Mouse (Mus musculus) cortical plate, adult 2 months (tissue): ENCODE data around the gene Dhx33. TPM values are rescaled to one million over a fixed set of nuclear protein-coding genes. Genes with fewer than 3 reads are reported as not detected.

Experiments
- H3K27ac ChIP-seq: fragments of 200-500 bp; 2 replicates; pipeline ENCODE4 v1.5.1; 2012; ENCODE audit warnings: low read length, control low read depth, inconsistent platforms; ENCODE audit not compliant: insufficient read depth
- H3K4me1 ChIP-seq: fragments of 200-500 bp; 2 replicates; pipeline ENCODE4 v1.6.1; 2011; ENCODE audit warnings: low read length; ENCODE audit not compliant: control insufficient read depth, insufficient read depth
- H3K4me3 ChIP-seq: fragments of 200-500 bp; 2 replicates; pipeline ENCODE4 v1.5.1; 2011; ENCODE audit warnings: mild to moderate bottlenecking, low read length, control low read depth; ENCODE audit not compliant: insufficient read depth
- CTCF ChIP-seq: fragments of 200-500 bp; IDR thresholded peaks from 2 replicates; pipeline ENCODE4 v1.5.1; 2011; ENCODE audit warnings: mild to moderate bottlenecking, control low read depth, low read length; ENCODE audit not compliant: insufficient read depth; ENCODE audit errors: extremely low read depth
- POLR2A ChIP-seq: fragments of 200-500 bp; IDR thresholded peaks from 2 replicates; pipeline ENCODE4 v1.6.1; 2011; ENCODE audit warnings: mild to moderate bottlenecking, low read length, control low read depth; ENCODE audit not compliant: insufficient read depth; ENCODE audit errors: extremely low read depth
- polyA plus RNA-seq: library from polyadenylated mRNA; depleted of rRNA; stranded (reverse); fragments of >200 nt; gene quantifications from 2 replicates; pipeline ENCODE4 v1.2.3, GENCODE M21; 2012; rRNA removed

Dhx33 gene
- polyA plus RNA-seq, 1 experiment: 24.8 TPM

DNA sequence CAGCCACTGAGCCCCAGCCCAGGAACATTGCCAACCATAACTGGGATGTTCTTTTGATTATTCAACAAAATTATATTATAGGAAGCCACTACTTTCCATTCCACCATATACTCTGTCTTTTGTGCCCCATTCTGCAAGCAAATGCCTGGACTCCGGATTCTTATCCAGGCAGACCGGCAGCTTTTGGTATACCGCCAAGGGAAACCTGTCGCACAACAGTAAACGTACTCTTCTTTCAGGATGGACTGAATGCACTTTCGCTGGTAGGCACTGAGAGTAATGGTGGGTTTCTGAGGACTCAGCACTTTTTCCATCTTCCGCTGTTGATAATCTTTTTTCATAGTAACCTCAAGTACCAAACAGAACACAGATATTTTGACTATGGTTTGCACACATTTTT is 60.6 kb downstream of the Dhx33 start:
- H3K4me3 ChIP-seq: no peak overlapping the region
- TF ChIP-seq POLR2A (no peak), CTCF (no peak)

DNA sequence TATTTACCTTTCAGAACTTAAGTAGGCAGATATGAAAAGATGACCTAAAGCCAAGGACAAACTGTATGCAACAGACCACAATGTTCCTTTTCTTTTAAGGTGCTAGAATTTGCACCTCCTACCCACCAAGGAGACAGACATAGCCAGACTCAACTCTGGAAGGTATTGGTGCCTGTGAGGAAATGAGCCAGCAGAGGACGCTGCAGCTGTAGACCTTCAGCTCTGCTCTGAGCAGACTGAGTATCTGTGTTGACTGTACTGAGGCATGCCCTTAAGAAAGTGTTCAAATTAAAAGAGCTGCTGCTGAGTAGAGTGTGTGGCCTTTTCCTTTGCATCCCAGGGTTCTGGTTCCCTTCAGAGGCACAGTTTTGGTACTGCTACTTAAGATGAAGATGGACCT is 61.6 kb downstream of the Dhx33 start:
- H3K4me1 ChIP-seq: peaks cover 2% of the 10 kb centered on the region; the same call in 1 of the 2 replicates
- TF ChIP-seq CTCF: 0 out of 2 replicates have a peak, but pooled peaks have one; percentile 24
- no peak for TF ChIP-seq POLR2A
- no peak overlapping the region for H3K4me3 ChIP-seq
- H3K27ac ChIP-seq: no peak overlapping the region

More for the DNA sequence above, 60.6 kb downstream of the Dhx33 start:
- Histone ChIP-seq H3K4me1 (peaks cover 2% of the 10 kb centered on the region; the same call in 1 of the 2 replicates), H3K27ac (no peak overlapping the region)

DNA sequence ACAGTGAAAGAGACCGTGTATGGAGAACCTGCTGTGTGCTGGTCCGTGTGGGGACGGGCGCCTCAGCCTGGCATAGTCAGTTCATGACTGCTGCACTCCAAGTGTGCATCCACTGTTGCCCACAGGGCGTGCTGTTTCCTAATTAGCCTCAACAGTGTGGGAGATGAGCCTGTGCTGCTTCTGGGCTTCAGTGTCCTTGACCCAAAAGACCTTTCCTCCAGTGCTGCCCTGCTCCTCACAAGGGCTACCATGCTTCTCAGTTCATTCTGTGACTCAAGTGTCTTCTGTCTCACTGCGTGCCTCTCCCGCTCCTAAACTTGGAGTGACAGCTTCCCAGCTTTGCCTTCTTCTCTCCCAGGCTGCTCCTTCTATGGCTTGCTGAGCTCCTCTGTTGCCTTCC is 68.9 kb downstream of the Dhx33 start:
- Histone ChIP-seq H3K27ac (no peak overlapping the region), H3K4me1 (no peaks in the 10 kb centered on the region), H3K4me3 (no peak overlapping the region)
- no peak for TF ChIP-seq CTCF
- TF ChIP-seq POLR2A: no peak

Other genes starting within 250 kb of the Dhx33 start
- gene Zfp3, start 240.2 kb downstream of the Dhx33 start, polyA plus RNA-seq: 8.0 and 8.9 TPM in 2 replicates
- 0.11 and 0.15 TPM in 2 replicates for gene Scimp, start 191.9 kb downstream of the Dhx33 start, polyA plus RNA-seq
- 40.7 and 41.7 TPM in 2 replicates for gene Rabep1, start 159.7 kb downstream of the Dhx33 start, polyA plus RNA-seq
- gene Nup88, start 34.5 kb downstream of the Dhx33 start, polyA plus RNA-seq: 75.0 and 82.4 TPM in 2 replicates
- gene Rpain, start 34.2 kb downstream of the Dhx33 start, polyA plus RNA-seq: 58.0 and 65.4 TPM in 2 replicates
- gene C1qbp, start 21.4 kb downstream of the Dhx33 start, polyA plus RNA-seq: 83.1 and 83.2 TPM in 2 replicates
- 10.6 and 11.5 TPM in 2 replicates for gene Mis12, start 15.2 kb upstream of the Dhx33 start, polyA plus RNA-seq
- gene Derl2, start 15.4 kb upstream of the Dhx33 start, polyA plus RNA-seq: 17.6 and 17.8 TPM in 2 replicates
- gene 6330403K07Rik, start 29.1 kb upstream of the Dhx33 start, polyA plus RNA-seq: 297 and 308 TPM in 2 replicates
- gene Nlrp1a, start 140.3 kb upstream of the Dhx33 start, polyA plus RNA-seq: 0.06 and 0.09 TPM in 2 replicates
- gene Nlrp1b, start 226.3 kb upstream of the Dhx33 start, polyA plus RNA-seq: 0.49 and 0.52 TPM in 2 replicates